Mouse (Mus musculus): ENCODE data around the gene Nf2.

- TF ChIP-seq CTCF (IDR thresholded peaks at IDR 0.05; ENCODE audit: borderline replicate concordance, insufficient read depth, low read length), result no peak
- TF ChIP-seq POLR2A (IDR thresholded peaks at IDR 0.05; ENCODE audit: low read depth, low read length), result no peak
Observed at GRCm38 (mm10) chr11:4831066-4831465, 18.3 kb downstream of the Nf2 start.
